Mouse (Mus musculus) brain, adult 2 months (tissue): ENCODE data around the gene Sco2.
A peak's percentile ranks its signal among the peaks of the same experiment; 100 is the strongest.

ENCODE experiments used
- DNase-seq: peaks from one replicate; pipeline ENCODE4 v3.0.0; 2011; ENCODE audit warnings: low read depth, low spot score

The Sco2 gene

GRCm38 (mm10) chr15:89373027-89373761 is 452 bp downstream of the Sco2 start:
- DNase-seq, result peak; percentile 91

DNA sequence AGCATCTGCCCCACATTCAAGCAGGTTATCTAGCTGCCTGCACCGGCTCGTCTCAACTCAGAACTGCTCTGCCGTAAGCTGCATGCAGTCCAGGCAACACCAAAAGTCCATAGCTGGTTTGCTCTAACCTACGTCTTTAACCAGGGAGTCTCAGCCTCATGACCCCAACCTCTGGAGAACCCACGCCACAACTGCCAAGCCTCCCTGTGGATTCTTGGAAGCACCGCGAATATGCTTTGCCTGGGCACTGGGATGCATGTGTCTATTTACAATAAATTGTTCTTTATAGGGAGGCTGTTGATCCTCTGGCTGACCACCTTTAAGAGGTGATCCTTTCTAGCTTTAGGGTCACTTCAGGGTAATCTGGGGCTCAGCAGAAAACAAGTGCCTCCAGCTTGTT is 1.1 kb downstream of the Sco2 start:
- DNase-seq, result no peak

DNA sequence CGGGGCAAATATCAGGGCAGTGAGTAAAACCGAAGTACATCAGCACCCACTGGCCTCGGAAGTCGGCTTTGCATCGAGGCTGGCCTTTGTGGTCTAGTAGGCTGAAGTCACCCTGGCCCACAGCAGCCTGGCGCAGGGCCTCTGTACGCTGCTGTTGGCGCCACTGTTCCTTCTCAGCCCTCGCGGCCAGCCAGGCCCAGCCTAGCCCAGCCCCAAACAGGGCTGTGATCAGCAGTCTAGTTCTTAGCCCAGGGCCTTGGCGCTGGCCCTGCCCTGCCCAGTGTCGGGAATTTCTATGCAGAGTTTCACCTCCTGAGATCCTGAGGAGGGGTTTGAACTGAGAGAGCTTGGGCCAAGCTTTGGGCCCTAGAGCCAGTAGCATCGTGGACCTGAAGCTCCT is 1.6 kb downstream of the Sco2 start:
- no peak for DNase-seq

DNA sequence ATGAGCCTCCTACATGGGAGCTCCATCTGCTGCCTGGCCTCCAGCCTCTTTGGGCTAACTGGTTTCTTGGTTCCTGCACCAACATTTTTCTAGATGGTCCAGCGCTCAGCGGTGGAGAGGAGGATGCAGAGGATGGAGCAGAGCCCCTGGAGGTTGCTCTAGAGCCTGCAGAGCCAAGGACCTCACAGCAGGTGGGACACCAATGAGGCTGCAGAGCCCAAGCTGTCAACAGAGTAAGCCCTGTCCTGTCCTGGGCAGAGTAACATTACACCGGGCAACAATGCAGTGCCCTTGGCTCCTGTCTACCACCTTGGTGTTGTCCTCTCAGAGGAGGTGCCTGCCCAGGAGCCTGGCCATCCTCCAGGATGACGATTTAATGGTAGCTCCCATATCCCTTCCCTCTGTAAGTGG is 8.5 kb downstream of the Sco2 start:
- DNase-seq, result peak; percentile 95

GRCm38 (mm10) chr15:89363051-89363450 is 10.6 kb downstream of the Sco2 start:
- no peak for DNase-seq

- DNase-seq, result no peak
Measured at GRCm38 (mm10) chr15:89358784-89359183, 14.9 kb downstream of the Sco2 start.

- DNase-seq, result peak; percentile 61
Measured at GRCm38 (mm10) chr15:89356372-89356771, 17.3 kb downstream of the Sco2 start.

GRCm38 (mm10) chr15:89355241-89356187 is 18.1 kb downstream of the Sco2 start, which contains the start of the genes Lmf2 and Ncaph2:
TSS of gene Lmf2 (minus strand) at chr15:89355659.
TSS of gene Ncaph2 (plus strand) at chr15:89355719.
- peak; percentile 98 for DNase-seq

GRCm38 (mm10) chr15:89354455-89354854 is 19.2 kb downstream of the Sco2 start:
- DNase-seq, result no peak

- DNase-seq, result no peak
Measured at GRCm38 (mm10) chr15:89353837-89354236, 19.8 kb downstream of the Sco2 start.

- no peak for DNase-seq
Measured at GRCm38 (mm10) chr15:89352795-89353194, 20.9 kb downstream of the Sco2 start.

GRCm38 (mm10) chr15:89352054-89352453 is 21.6 kb downstream of the Sco2 start:
- DNase-seq, result no peak

DNA sequence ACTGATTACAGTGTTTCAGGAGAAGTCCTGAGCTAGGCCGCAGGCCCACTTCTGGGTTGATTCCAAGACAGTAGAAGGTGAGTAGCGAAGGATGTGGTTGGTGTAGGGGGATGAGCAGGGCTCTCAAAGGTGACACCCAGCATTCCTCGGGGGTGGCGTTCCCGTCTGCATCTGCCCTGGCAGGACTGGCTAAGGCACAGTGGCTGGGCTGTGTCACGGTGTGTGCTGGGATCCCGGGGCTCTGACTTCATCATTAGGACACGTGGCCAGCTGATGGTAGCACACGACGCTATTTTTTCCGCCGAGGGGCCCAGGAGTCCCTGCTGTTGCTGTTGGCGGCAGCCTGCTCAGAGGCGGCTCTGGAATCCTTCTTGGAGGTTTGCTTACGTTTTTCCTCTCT is 22.3 kb downstream of the Sco2 start:
- no peak for DNase-seq

DNA sequence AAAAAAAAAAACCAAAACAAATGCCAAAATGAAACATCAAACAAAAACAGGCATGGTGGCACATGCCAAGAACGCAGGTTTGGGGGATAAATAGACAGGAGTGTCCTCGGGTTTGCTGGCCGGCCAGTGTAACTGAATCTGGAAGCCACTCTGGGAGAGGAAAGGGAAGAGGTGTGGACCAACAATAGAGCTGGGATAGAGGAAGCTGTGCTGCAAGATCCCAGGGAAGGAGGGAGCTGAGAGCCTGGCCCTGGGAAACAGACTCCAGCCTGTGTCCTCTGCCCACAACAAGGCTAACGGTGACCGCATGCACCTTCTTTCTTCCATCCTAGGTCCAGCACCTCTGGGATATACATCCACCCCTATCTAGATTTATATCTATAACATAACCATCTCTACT is 23.2 kb downstream of the Sco2 start:
- DNase-seq, result no peak

GRCm38 (mm10) chr15:89343325-89343724 is 30.3 kb downstream of the Sco2 start:
- DNase-seq, result no peak

DNA sequence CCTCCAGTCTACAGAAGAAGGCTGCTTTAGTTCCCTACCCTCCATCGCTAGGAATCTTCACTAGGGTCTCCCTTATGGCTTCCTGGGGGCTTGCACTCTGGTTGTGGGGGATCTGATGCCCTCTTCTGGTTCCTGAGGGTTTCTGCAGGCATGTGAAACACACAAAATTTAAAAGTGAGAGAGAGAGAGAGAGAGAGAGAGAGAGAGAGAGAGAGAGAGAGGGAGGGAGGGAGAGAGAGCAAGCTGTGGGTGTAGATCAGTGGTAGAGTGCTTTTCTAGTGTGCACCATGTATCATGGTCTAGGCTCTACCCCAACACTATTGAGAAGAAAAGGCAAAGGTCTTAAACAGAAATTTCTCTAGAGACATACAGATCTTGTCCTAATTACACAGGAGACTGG is 32.0 kb downstream of the Sco2 start:
- no peak for DNase-seq

GRCm38 (mm10) chr15:89340136-89340535 is 33.5 kb downstream of the Sco2 start:
- DNase-seq, result no peak

GRCm38 (mm10) chr15:89339696-89340095 is 34.0 kb downstream of the Sco2 start:
- DNase-seq, result no peak

DNA sequence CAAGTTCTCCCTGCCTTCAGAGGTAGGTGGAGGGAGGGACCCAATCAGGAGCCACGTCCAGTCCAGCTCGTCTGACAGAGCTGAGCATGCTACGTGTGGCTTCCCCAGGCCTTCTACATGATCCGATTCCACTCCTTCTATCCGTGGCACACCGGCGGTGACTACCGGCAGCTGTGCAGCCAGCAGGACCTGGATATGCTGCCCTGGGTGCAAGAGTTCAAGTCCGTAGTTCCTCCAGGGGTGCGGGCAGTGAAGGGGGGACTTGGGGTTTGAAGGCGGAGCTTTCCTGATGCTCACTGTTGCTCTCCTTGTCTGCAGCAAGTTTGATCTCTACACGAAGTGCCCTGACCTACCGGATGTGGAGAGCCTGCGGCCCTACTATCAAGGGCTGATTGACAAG is 37.2 kb downstream of the Sco2 start:
- no peak for DNase-seq

DNA sequence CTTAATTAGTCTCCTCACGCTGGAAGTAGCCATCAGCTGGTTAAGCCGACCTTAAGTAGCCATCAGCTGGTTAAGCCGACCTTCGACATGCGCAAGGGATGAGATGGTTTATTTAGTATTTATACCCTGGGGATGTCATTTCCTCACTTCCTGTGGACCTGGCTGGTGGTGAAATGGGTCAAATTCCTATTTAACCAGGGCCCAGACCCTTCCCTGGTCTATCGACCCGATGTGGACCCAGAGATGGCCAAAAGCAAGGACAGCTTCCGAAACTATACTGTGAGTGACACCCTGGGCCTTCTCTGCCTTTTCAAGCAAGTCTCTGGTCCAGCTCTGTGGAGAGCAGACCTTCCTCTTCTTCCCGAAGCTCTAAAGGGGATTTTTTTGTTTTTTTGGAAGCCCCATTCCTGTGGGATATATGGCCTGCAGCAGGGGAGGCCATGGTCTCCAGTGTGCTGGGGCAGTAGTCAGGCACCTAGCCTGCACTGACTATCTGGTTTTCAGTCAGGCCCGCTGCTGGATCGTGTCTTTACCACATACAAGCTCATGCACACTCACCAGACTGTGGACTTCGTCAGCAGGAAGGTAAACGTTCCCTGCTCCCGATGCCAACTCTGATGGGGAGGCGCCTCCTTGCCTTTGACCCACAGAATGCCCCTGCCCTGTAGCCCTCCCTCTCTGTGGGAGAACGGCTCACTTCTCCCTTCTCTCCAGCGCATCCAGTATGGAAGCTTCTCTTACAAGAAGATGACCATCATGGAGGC is 38.7 kb downstream of the Sco2 start:
- DNase-seq, result no peak

DNA sequence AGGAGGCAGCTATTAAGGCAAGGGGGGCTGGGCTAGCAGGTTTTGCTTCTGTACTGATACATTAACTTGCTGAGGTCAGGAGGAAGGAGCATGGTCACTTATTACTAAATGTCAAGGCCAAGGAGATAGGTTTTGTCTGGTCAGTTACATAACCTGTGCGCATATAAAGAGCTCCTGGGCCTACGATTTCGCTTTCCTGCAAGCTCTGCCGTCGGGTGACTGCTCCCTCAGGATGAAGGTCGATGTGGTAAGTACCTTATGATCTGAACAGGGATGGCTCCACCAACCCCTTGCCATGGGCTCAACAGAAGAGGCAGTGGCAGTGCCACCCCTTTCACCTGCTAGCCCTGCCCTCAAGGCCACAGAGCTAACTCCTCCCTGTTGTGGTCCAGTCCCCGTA is 39.4 kb downstream of the Sco2 start, which contains the start of gene Miox:
Gene Miox (plus strand): TSS at position 128 of the 400 bp plus-strand sequence.
- DNase-seq, result no peak

- DNase-seq, result no peak
Measured at GRCm38 (mm10) chr15:89326441-89326840, 47.2 kb downstream of the Sco2 start.
